Mouse (Mus musculus) olfactory bulb, adult 2 months (tissue): ENCODE results near the gene Nisch.

Experiments
- CTCF ChIP-seq: fragments of 200-500 bp; IDR thresholded peaks from 2 replicates; pipeline ENCODE4 v1.5.1; 2012; ENCODE audit warnings: low read depth, mild to moderate bottlenecking, low read length, moderate library complexity; ENCODE audit not compliant: insufficient read depth
- POLR2A ChIP-seq: fragments of 200-500 bp; IDR thresholded peaks from 2 replicates; pipeline ENCODE4 v1.6.1; 2012; ENCODE audit warnings: mild to moderate bottlenecking, low read depth, low read length, moderate library complexity; ENCODE audit not compliant: insufficient read depth

DNA sequence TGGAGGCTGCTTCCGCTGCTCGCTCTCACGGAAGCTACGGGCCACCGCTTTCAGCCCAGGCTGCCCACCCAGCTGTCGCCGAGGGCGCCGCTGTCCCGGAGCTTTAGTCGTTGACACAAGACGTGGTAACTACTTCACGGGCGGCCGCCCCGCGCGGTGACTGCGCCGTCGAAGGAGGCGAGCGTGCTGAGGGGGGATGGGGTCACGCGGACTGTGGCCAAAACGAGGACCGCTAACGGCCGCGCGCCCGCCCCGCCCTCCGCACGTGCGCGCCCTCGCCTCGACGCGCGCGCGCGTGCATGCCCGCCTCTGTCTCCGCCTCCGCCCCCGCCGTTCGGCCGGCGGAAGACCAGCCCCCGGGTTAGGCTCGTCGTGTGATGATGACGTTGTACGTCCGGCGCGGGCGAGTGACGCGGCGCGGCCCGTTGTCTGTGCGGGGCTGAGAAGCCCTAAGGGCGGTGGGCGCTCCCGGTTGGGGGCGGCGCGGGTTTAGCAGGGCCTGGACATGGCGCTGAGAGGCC, 34.4 kb upstream of the Nisch start, which contains the start of the genes Phf7 and Bap1:
- TF ChIP-seq CTCF, result no peak
- TF ChIP-seq POLR2A, result peak; percentile 91
